Mouse (Mus musculus) ES-Bruce4 (cell line): ENCODE data around the gene P2ry13. TPM values are rescaled to one million over a fixed set of nuclear protein-coding genes. Genes with fewer than 3 reads are reported as not detected.

Experiments used
- H3K27ac ChIP-seq: 2 replicates; pipeline ENCODE4 v1.5.1; 2012; ENCODE audit warnings: low read length, inconsistent platforms; ENCODE audit not compliant: insufficient read depth
- H3K27me3 ChIP-seq: 2 replicates; pipeline ENCODE4 v1.6.1; 2012; ENCODE audit warnings: mild to moderate bottlenecking, low read length, inconsistent platforms; ENCODE audit not compliant: control insufficient read depth, poor library complexity, insufficient read depth, severe bottlenecking
- H3K36me3 ChIP-seq: 2 replicates; pipeline ENCODE4 v1.6.1; 2012; ENCODE audit warnings: inconsistent platforms, mild to moderate bottlenecking, low read length, moderate library complexity; ENCODE audit not compliant: control insufficient read depth, poor library complexity, insufficient read depth, severe bottlenecking
- H3K4me1 ChIP-seq: one replicate; pipeline ENCODE4 v1.8.1; 2011; ENCODE audit warnings: low read length; ENCODE audit not compliant: control insufficient read depth, insufficient read depth
- H3K4me3 ChIP-seq: 2 replicates; pipeline ENCODE4 v1.5.1; 2011; ENCODE audit warnings: low read depth, mild to moderate bottlenecking, low read length
- H3K9ac ChIP-seq: 2 replicates; pipeline ENCODE4 v1.6.1; 2012; ENCODE audit warnings: low read depth, mild to moderate bottlenecking, inconsistent platforms; ENCODE audit not compliant: poor library complexity, severe bottlenecking
- H3K9me3 ChIP-seq: replicated peaks from 2 replicates; pipeline ENCODE4 v1.6.1; 2012; ENCODE audit warnings: mild to moderate bottlenecking, low read length, inconsistent platforms; ENCODE audit not compliant: control insufficient read depth, poor library complexity, insufficient read depth, severe bottlenecking
- CTCF ChIP-seq: IDR thresholded peaks from one replicate; pipeline ENCODE4 v1.8.1; 2011; ENCODE audit warnings: low read depth, low read length
- EP300 ChIP-seq: IDR thresholded peaks from 2 replicates; pipeline ENCODE4 v1.6.1; 2011; ENCODE audit warnings: low read depth, low read length; ENCODE audit not compliant: insufficient read depth
- POLR2A ChIP-seq: IDR thresholded peaks from one replicate; pipeline ENCODE4 v1.8.1; 2011; ENCODE audit warnings: low read length; ENCODE audit not compliant: insufficient read depth
- polyA plus RNA-seq: library from polyadenylated mRNA; stranded (reverse); fragments of >200 nt; gene quantifications from 2 replicates; pipeline ENCODE4 v1.2.4, GENCODE M21; 2011; ENCODE audit warnings: low read depth; ENCODE audit not compliant: missing spikeins, insufficient read depth, insufficient read length

The P2ry13 gene
- polyA plus RNA-seq, 1 experiment, result not detected

DNA sequence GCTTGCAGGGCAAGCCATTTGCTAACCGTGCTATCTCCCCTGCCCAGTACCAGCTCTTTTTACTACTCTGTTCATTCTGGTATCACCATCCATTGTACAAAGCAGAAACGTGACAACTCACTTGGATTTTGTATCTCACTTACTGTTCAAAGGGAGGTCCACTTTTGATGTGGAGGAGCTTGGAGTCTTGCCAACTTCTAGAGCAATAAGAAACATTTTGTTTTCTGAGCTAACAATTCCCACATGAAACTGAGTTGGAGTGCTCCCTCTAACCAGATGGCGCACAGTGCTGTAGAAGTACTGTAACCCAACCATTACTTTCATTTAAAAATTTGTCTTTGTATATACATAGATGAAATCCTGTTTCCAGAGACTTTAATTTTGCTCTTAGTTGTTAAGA is 20.2 kb upstream of the P2ry13 start:
- Histone ChIP-seq H3K4me1 (no peaks in the 10 kb centered on the region), H3K36me3 (no peaks in the 10 kb centered on the region), H3K27me3 (no peaks in the 10 kb centered on the region), H3K27ac (no peak overlapping the region), H3K9ac (no peak overlapping the region), H3K4me3 (no peak overlapping the region), H3K9me3 (no peaks in the 10 kb centered on the region)
- no peak for TF ChIP-seq POLR2A
- no peak for TF ChIP-seq CTCF
- TF ChIP-seq EP300, result no peak

DNA sequence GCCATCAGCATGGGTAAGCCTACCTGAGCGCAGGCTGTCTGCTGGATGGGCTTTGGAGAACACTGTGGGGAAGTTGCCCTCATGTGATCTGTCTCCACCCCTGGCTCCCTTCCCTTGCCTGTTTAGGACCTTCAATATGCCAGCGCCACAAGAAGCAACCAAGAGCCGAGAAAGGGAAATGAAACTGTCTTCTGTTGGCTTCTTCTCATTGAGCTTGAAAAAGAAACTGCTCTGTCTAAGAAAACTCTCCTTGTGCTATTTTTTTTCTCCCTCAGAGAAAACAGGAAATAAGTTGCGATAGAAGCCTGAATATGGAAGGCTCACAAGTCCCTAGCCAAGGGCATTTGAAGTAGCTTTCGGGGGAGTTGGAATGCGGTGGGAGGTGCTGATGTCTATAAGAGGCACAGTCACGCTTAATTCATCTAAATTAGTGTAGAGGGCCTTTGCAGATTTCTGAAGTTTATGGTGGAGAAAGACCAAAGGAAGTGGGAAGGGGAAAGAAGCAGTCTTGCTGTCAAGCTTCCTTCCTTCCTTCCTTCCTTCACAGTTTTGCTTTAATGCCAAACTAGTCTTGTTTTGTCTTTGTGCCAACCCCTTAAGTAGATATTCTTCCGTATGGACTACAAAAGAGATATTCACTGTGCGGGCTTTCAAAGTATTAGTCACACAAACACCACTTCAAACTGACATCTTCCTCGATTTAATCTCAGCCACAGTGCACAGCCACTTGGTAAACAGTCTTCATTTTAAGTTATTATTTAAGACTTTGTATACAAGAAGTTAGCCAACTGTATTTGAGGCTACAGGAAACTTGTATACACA is 18.3 kb upstream of the P2ry13 start:
- Histone ChIP-seq H3K36me3 (no peaks in the 10 kb centered on the region), H3K4me3 (no peak overlapping the region), H3K27ac (no peak overlapping the region), H3K4me1 (no peaks in the 10 kb centered on the region), H3K9ac (no peak overlapping the region), H3K9me3 (no peaks in the 10 kb centered on the region), H3K27me3 (no peaks in the 10 kb centered on the region)
- TF ChIP-seq CTCF (no peak), POLR2A (no peak), EP300 (no peak)

- no peaks in the 10 kb centered on the region for H3K36me3 ChIP-seq
- no peak overlapping the region for H3K9ac ChIP-seq
- no peaks in the 10 kb centered on the region for H3K9me3 ChIP-seq
- H3K27me3 ChIP-seq, result no peaks in the 10 kb centered on the region
- no peak for TF ChIP-seq POLR2A
- no peaks in the 10 kb centered on the region for H3K4me1 ChIP-seq
- H3K4me3 ChIP-seq, result no peak overlapping the region
- no peak overlapping the region for H3K27ac ChIP-seq
Measured at GRCm38 (mm10) chr3:59227696-59228095, 17.0 kb upstream of the P2ry13 start.

DNA sequence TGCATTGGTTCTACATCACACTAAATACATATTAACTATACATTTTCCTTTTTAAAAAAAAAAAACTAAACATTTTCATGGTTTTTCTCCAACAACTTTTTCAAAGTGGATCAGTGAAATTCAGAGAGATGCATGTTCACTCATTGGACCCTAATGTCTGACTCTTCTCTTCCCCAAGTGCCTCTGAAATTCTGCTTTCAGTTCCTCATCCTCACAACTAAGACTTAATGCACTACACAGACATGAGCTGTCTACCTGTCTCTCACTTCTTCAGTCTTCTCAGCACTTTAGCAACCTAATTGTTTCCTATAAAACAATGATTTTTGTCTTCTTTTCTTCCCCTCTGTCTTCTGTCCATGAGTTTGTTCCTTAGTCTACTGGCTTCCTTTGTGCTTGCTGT is 14.7 kb upstream of the P2ry13 start:
- TF ChIP-seq EP300 (no peak), CTCF (no peak), POLR2A (no peak)
- Histone ChIP-seq H3K4me3 (no peak overlapping the region), H3K9me3 (no peaks in the 10 kb centered on the region), H3K36me3 (no peaks in the 10 kb centered on the region), H3K4me1 (no peaks in the 10 kb centered on the region), H3K9ac (no peak overlapping the region), H3K27me3 (no peaks in the 10 kb centered on the region), H3K27ac (no peak overlapping the region)

GRCm38 (mm10) chr3:59222303-59222702 is 11.6 kb upstream of the P2ry13 start:
- Histone ChIP-seq H3K9ac (no peak overlapping the region), H3K4me3 (no peak overlapping the region), H3K27me3 (no peaks in the 10 kb centered on the region), H3K4me1 (no peaks in the 10 kb centered on the region), H3K27ac (no peak overlapping the region), H3K36me3 (no peaks in the 10 kb centered on the region), H3K9me3 (no peaks in the 10 kb centered on the region)
- TF ChIP-seq POLR2A (no peak), CTCF (no peak), EP300 (no peak)

DNA sequence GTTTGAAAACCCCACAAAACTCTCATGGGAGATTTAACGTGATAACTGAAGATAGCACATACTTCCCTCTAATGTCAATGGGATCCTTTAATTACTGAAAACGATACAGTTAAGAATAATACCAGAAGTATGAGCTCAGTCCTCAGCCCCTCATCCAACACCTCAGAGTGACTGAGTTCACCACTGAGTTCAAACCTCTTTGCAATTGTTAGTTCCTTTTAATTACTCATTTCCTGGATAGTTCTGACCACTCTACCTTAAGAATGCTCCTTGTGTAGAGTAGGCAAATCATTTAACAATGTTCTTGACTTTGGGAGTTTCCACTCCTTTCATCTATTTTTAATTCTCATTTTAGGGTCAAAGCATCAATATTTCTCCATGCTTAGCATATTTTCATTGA is 8.6 kb upstream of the P2ry13 start:
- Histone ChIP-seq H3K36me3 (no peaks in the 10 kb centered on the region), H3K9me3 (no peaks in the 10 kb centered on the region), H3K27me3 (no peaks in the 10 kb centered on the region), H3K9ac (no peak overlapping the region), H3K4me3 (no peak overlapping the region), H3K4me1 (no peaks in the 10 kb centered on the region), H3K27ac (no peak overlapping the region)
- TF ChIP-seq POLR2A (no peak), CTCF (no peak), EP300 (no peak)
